Mouse (Mus musculus) kidney, embryonic 15.5 days (tissue): ENCODE measurements around the gene Bbs4. TPM values are rescaled to one million over a fixed set of nuclear protein-coding genes. Genes with fewer than 3 reads are reported as not detected.

Source experiments
- ATAC-seq: fragments of 200-750 bp; cut with Nextera tagmentation; replicated peaks from 2 replicates; pipeline ENCODE4 v1.8.0; 2017; ENCODE audit warnings: moderate TSS enrichment; ENCODE audit not compliant: low FRiP score
- H3K27ac ChIP-seq: fragments of 300-500 bp; sonication (generic); 2 replicates; pipeline ENCODE4 v1.5.1; 2015; ENCODE audit warnings: mild to moderate bottlenecking, inconsistent platforms
- H3K27me3 ChIP-seq: fragments of 300-500 bp; sonication (generic); 2 replicates; pipeline ENCODE4 v1.6.1; 2015; ENCODE audit warnings: inconsistent platforms
- H3K36me3 ChIP-seq: fragments of 300-500 bp; sonication (generic); 2 replicates; pipeline ENCODE4 v1.6.1; 2015; ENCODE audit warnings: inconsistent platforms
- H3K4me1 ChIP-seq: fragments of 300-500 bp; sonication (generic); 2 replicates; pipeline ENCODE4 v1.6.1; 2015; ENCODE audit warnings: inconsistent platforms
- H3K4me2 ChIP-seq: fragments of 300-500 bp; sonication (generic); 2 replicates; pipeline ENCODE4 v1.6.1; 2015; ENCODE audit warnings: moderate library complexity, mild to moderate bottlenecking, inconsistent platforms
- H3K4me3 ChIP-seq: fragments of 300-500 bp; sonication (generic); replicated peaks from 2 replicates; pipeline ENCODE4 v1.5.1; 2015; ENCODE audit warnings: mild to moderate bottlenecking, inconsistent platforms
- H3K9ac ChIP-seq: fragments of 300-500 bp; sonication (generic); 2 replicates; pipeline ENCODE4 v1.6.1; 2015; ENCODE audit warnings: mild to moderate bottlenecking, inconsistent platforms
- H3K9me3 ChIP-seq: fragments of 300-500 bp; sonication (generic); replicated peaks from 2 replicates; pipeline ENCODE4 v1.6.1; 2016; ENCODE audit warnings: inconsistent platforms
- WGBS: fragments of 180-500 bp; shearing (Covaris S2); methylation state at CpG from one replicate; pipeline ENCODE4 v1.1.7; 2015; ENCODE audit warnings: mixed read lengths; 5-methylcytosine and 5-hydroxymethylcytosine counted together
- polyA plus RNA-seq: library from polyadenylated mRNA; unstranded; fragments of >200 nt; fragmentation: Nextera tagmentation; extraction: Ambion mirVana; gene quantifications from 2 replicates; pipeline ENCODE4 v1.2.1, GENCODE M21; 2015

Bbs4 gene
- polyA plus RNA-seq, 1 experiment from 2014 or later: 14.6 TPM

- Histone ChIP-seq H3K4me1 (peaks cover 17% of the 10 kb centered on the region), H3K27me3 (no peaks in the 10 kb centered on the region), H3K9ac (peak within 1 kb of the TSS; percentile 86), H3K9me3 (no peaks in the 10 kb centered on the region), H3K36me3 (no peaks in the 10 kb centered on the region), H3K27ac (peak within 1 kb of the TSS; percentile 91), H3K4me3 (peak within 1 kb of the TSS; percentile 89), H3K4me2 (peak within 1 kb of the TSS; percentile 72)
- WGBS: 1% methylated on average over 58 of the region's 58 CpGs
- peak; percentile 99 for ATAC-seq
These were observed 62.2 kb downstream of the Bbs4 start, which contains the start of gene Adpgk for GRCm38 (mm10) chr9:59290957-59291687. TSS of gene Adpgk (plus strand) at chr9:59291558.

- Histone ChIP-seq H3K9me3 (no peaks in the 10 kb centered on the region), H3K4me3 (no peak overlapping the region), H3K4me1 (peaks cover 17% of the 10 kb centered on the region), H3K4me2 (no peak overlapping the region), H3K36me3 (no peaks in the 10 kb centered on the region), H3K9ac (no peak overlapping the region), H3K27me3 (no peaks in the 10 kb centered on the region), H3K27ac (no peak overlapping the region)
- 68% methylated on average over 6 of the region's 6 CpGs for WGBS
- ATAC-seq: no peak
These were observed 63.7 kb downstream of the Bbs4 start for GRCm38 (mm10) chr9:59289529-59290115.

- Histone ChIP-seq H3K27ac (no peak overlapping the region), H3K27me3 (no peaks in the 10 kb centered on the region), H3K4me3 (no peak overlapping the region), H3K9ac (no peak overlapping the region), H3K4me2 (no peak overlapping the region), H3K36me3 (no peaks in the 10 kb centered on the region), H3K9me3 (no peaks in the 10 kb centered on the region), H3K4me1 (peaks cover 23% of the 10 kb centered on the region)
- WGBS: 70% methylated on average over 3 of the region's 3 CpGs
- no peak for ATAC-seq
These were observed 64.5 kb downstream of the Bbs4 start for GRCm38 (mm10) chr9:59288685-59289410.

GRCm38 (mm10) chr9:59288058-59288457 is 65.2 kb downstream of the Bbs4 start:
- ATAC-seq: no peak
- whole genome bisulfite sequencing: 85% methylated on average over 5 of the region's 5 CpGs
- Histone ChIP-seq H3K27me3 (no peaks in the 10 kb centered on the region), H3K4me2 (no peak overlapping the region), H3K36me3 (no peaks in the 10 kb centered on the region), H3K9ac (no peak overlapping the region), H3K9me3 (no peaks in the 10 kb centered on the region), H3K4me1 (peaks cover 24% of the 10 kb centered on the region), H3K27ac (no peak overlapping the region), H3K4me3 (no peak overlapping the region)

- WGBS: 87% methylated on average over 6 of the region's 6 CpGs
- no peak for ATAC-seq
- H3K4me1 ChIP-seq: peaks cover 15% of the 10 kb centered on the region
These were observed 67.7 kb downstream of the Bbs4 start for GRCm38 (mm10) chr9:59285614-59286013.

GRCm38 (mm10) chr9:59282683-59282986 is 70.7 kb downstream of the Bbs4 start:
- Histone ChIP-seq H3K4me1 (peaks cover 11% of the 10 kb centered on the region), H3K4me2 (peak overlapping the region; percentile 53), H3K27me3 (no peaks in the 10 kb centered on the region), H3K36me3 (no peaks in the 10 kb centered on the region), H3K9ac (no peak overlapping the region), H3K27ac (no peak overlapping the region), H3K4me3 (0 out of 2 replicates have a peak overlapping the region, but pooled peaks have one; percentile 17), H3K9me3 (no peaks in the 10 kb centered on the region)
- 53% methylated on average over 7 of the region's 7 CpGs for WGBS
- ATAC-seq: no peak

More at GRCm38 (mm10) chr9:59285614-59286013, 67.7 kb downstream of the Bbs4 start:
- Histone ChIP-seq H3K36me3 (no peaks in the 10 kb centered on the region), H3K4me3 (no peak overlapping the region), H3K27ac (no peak overlapping the region), H3K9me3 (no peaks in the 10 kb centered on the region), H3K4me2 (no peak overlapping the region), H3K27me3 (no peaks in the 10 kb centered on the region), H3K9ac (no peak overlapping the region)

- peak; percentile 36; the same call in 1 of the 2 replicates for ATAC-seq
- WGBS: 49% methylated on average over 21 of the region's 27 CpGs
These were observed 71.2 kb downstream of the Bbs4 start for GRCm38 (mm10) chr9:59281871-59282682.

GRCm38 (mm10) chr9:59280888-59281287 is 72.4 kb downstream of the Bbs4 start:
- Histone ChIP-seq H3K27ac (no peak overlapping the region), H3K36me3 (no peaks in the 10 kb centered on the region), H3K4me2 (no peak overlapping the region), H3K9me3 (no peaks in the 10 kb centered on the region), H3K27me3 (no peaks in the 10 kb centered on the region), H3K9ac (no peak overlapping the region), H3K4me3 (no peak overlapping the region), H3K4me1 (peaks cover 11% of the 10 kb centered on the region)
- no peak for ATAC-seq
- 94% methylated on average over 5 of the region's 5 CpGs for WGBS

More at GRCm38 (mm10) chr9:59281871-59282682, 71.2 kb downstream of the Bbs4 start:
- H3K27me3 ChIP-seq: no peaks in the 10 kb centered on the region
- 0 out of 2 replicates have a peak overlapping the region, but pooled peaks have one; percentile 17 for H3K4me3 ChIP-seq
- no peaks in the 10 kb centered on the region for H3K36me3 ChIP-seq
- no peak overlapping the region for H3K27ac ChIP-seq
- peaks cover 11% of the 10 kb centered on the region for H3K4me1 ChIP-seq
- peak overlapping the region; percentile 53 for H3K4me2 ChIP-seq
- no peak overlapping the region for H3K9ac ChIP-seq
- H3K9me3 ChIP-seq: no peaks in the 10 kb centered on the region

GRCm38 (mm10) chr9:59278694-59279093 is 74.6 kb downstream of the Bbs4 start:
- peaks cover 4% of the 10 kb centered on the region for H3K4me1 ChIP-seq
- no peak for ATAC-seq
- no peaks in the 10 kb centered on the region for H3K36me3 ChIP-seq
- WGBS: 50% methylated on average over 5 of the region's 5 CpGs
- H3K9me3 ChIP-seq: no peaks in the 10 kb centered on the region
- H3K4me3 ChIP-seq: no peak overlapping the region
- no peak overlapping the region for H3K9ac ChIP-seq
- H3K4me2 ChIP-seq: no peak overlapping the region
- no peaks in the 10 kb centered on the region for H3K27me3 ChIP-seq
- no peak overlapping the region for H3K27ac ChIP-seq

GRCm38 (mm10) chr9:59278199-59278598 is 75.1 kb downstream of the Bbs4 start:
- H3K9me3 ChIP-seq: no peaks in the 10 kb centered on the region
- no peak overlapping the region for H3K27ac ChIP-seq
- no peak overlapping the region for H3K9ac ChIP-seq
- H3K4me1 ChIP-seq: peaks cover 4% of the 10 kb centered on the region
- H3K4me2 ChIP-seq: no peak overlapping the region
- H3K27me3 ChIP-seq: no peaks in the 10 kb centered on the region
- H3K4me3 ChIP-seq: no peak overlapping the region
- H3K36me3 ChIP-seq: no peaks in the 10 kb centered on the region
- 96% methylated on average over 2 of the region's 2 CpGs for WGBS
- ATAC-seq: no peak

GRCm38 (mm10) chr9:59274846-59275455 is 78.4 kb downstream of the Bbs4 start:
- no peak overlapping the region for H3K4me3 ChIP-seq
- H3K4me2 ChIP-seq: no peak overlapping the region
- H3K36me3 ChIP-seq: no peaks in the 10 kb centered on the region
- WGBS: 89% methylated on average over 19 of the region's 19 CpGs
- H3K27ac ChIP-seq: no peak overlapping the region
- peaks cover 15% of the 10 kb centered on the region for H3K4me1 ChIP-seq
- H3K9ac ChIP-seq: no peak overlapping the region
- ATAC-seq: no peak
- no peaks in the 10 kb centered on the region for H3K27me3 ChIP-seq
- no peaks in the 10 kb centered on the region for H3K9me3 ChIP-seq
